In genomic region chr8:70746676-70747075, GRCm38 (mm10) we compare ENCODE assay signal across 17 mouse cellular contexts. TPM values are rescaled to one million over a fixed set of nuclear protein-coding genes. Genes with fewer than 3 reads are reported as not detected.
"Had no signal": no experiment of that assay in that cellular context is flagged by ENCODE, and none has a peak within 500 bp of the region (broad histone marks: within the 10 kb centered on the region; RNA-seq: fewer than 3 reads in every experiment).

No protein-coding gene starts in this region.

- H3K36me3 ChIP-seq: limb, embryonic 13.5 days; midbrain, embryonic 10.5 days; neural tube, embryonic 12.5 days had no signal

- H3K4me3 ChIP-seq: limb, embryonic 13.5 days; midbrain, embryonic 10.5 days; myocyte; neural tube, embryonic 12.5 days had no signal

- H3K4me2 ChIP-seq: limb, embryonic 13.5 days; neural tube, embryonic 12.5 days had no signal

- H3K27ac ChIP-seq: limb, embryonic 13.5 days; liver, embryonic 14.5 days; midbrain, embryonic 10.5 days; neural tube, embryonic 12.5 days had no signal

- H3K9me3 ChIP-seq: limb, embryonic 13.5 days; midbrain, embryonic 10.5 days; neural tube, embryonic 12.5 days had no signal

- DNase-seq: left cerebral cortex, postnatal 4 days; lung, adult 18-20 months; midbrain, embryonic 14.5 days; retina, postnatal 1 day; right cerebral cortex, postnatal 4 days; thymus, adult 18-20 months; thymus, postnatal 14 days had no signal

- H3K9ac ChIP-seq: limb, embryonic 13.5 days; liver, embryonic 14.5 days; neural tube, embryonic 12.5 days had no signal

RNA-seq across cellular contexts. Expression of gene Gm3336, which starts 28.3 kb away (rescaled TPM):
- total RNA-seq: layer of hippocampus, adult 8-10 months; layer of hippocampus, postnatal 14 days; left cerebral cortex, adult 18-20 months; left cerebral cortex, postnatal 10 days; left cerebral cortex, postnatal 4 days had no signal
- polyA plus RNA-seq: limb, embryonic 13.5 days; lung, embryonic 16.5 days; midbrain, embryonic 10.5 days; midbrain, embryonic 14.5 days; neural tube, embryonic 12.5 days had no signal
